Mouse (Mus musculus) cerebellum, postnatal 10 days (tissue): Measurements from ENCODE around the gene Nkpd1.

Source experiments
- DNase-seq, 2 experiments: peaks; one replicate each; pipeline ENCODE4 v3.0.0; 2021; ENCODE audit warnings: mixed read lengths in 2 of 2

Gene Nkpd1

GRCm38 (mm10) chr7:19547344-19547969, 29.8 kb downstream of the Nkpd1 start:
- DNase-seq = no peak

- DNase-seq = no peak
Observed at GRCm38 (mm10) chr7:19549394-19549793, 31.8 kb downstream of the Nkpd1 start.

- no peak for DNase-seq
Observed at GRCm38 (mm10) chr7:19551634-19552033, 34.0 kb downstream of the Nkpd1 start.

GRCm38 (mm10) chr7:19552443-19552842, 34.8 kb downstream of the Nkpd1 start:
- no peak for DNase-seq

GRCm38 (mm10) chr7:19554168-19554567, 36.5 kb downstream of the Nkpd1 start:
- no peak for DNase-seq

GRCm38 (mm10) chr7:19557086-19557485, 39.4 kb downstream of the Nkpd1 start:
- DNase-seq = peak; percentile 28 to 34

GRCm38 (mm10) chr7:19557982-19558900, 40.6 kb downstream of the Nkpd1 start:
- DNase-seq = no peak

- peak; percentile 48 to 65 for DNase-seq
Observed at GRCm38 (mm10) chr7:19558965-19559364, 41.3 kb downstream of the Nkpd1 start.

GRCm38 (mm10) chr7:19560491-19561260, 43.0 kb downstream of the Nkpd1 start:
- DNase-seq = peak in 1 of 2 experiments; percentile 39

- no peak for DNase-seq
Observed at GRCm38 (mm10) chr7:19561431-19561764, 43.8 kb downstream of the Nkpd1 start.

- DNase-seq = peak; percentile 97
Observed at GRCm38 (mm10) chr7:19561765-19562642, 44.4 kb downstream of the Nkpd1 start.

GRCm38 (mm10) chr7:19562643-19563410, 45.2 kb downstream of the Nkpd1 start, which contains the start of gene Ppp1r37:
Ppp1r37 (minus strand) TSS chr7:19563076.
- DNase-seq = peak; percentile 67 to 78

GRCm38 (mm10) chr7:19563884-19564283, 46.2 kb downstream of the Nkpd1 start:
- no peak for DNase-seq

GRCm38 (mm10) chr7:19564455-19564854, 46.8 kb downstream of the Nkpd1 start:
- peak; percentile 35 to 42 for DNase-seq

GRCm38 (mm10) chr7:19565803-19566202, 48.2 kb downstream of the Nkpd1 start:
- no peak for DNase-seq

- no peak for DNase-seq
Observed at GRCm38 (mm10) chr7:19567426-19567825, 49.8 kb downstream of the Nkpd1 start.

- no peak for DNase-seq
Observed at GRCm38 (mm10) chr7:19569647-19570046, 52.0 kb downstream of the Nkpd1 start.

- peak; percentile 86 to 89 for DNase-seq
Observed at GRCm38 (mm10) chr7:19572926-19573775, 55.5 kb downstream of the Nkpd1 start.

GRCm38 (mm10) chr7:19573776-19574140, 56.1 kb downstream of the Nkpd1 start:
- DNase-seq = no peak
